Mouse (Mus musculus): ENCODE measurements around the gene Sec63. TPM values are rescaled to one million over a fixed set of nuclear protein-coding genes. Genes with fewer than 3 reads are reported as not detected.

The Sec63 gene
- polyA plus RNA-seq, 1 experiment, result 66.4 TPM

DNA sequence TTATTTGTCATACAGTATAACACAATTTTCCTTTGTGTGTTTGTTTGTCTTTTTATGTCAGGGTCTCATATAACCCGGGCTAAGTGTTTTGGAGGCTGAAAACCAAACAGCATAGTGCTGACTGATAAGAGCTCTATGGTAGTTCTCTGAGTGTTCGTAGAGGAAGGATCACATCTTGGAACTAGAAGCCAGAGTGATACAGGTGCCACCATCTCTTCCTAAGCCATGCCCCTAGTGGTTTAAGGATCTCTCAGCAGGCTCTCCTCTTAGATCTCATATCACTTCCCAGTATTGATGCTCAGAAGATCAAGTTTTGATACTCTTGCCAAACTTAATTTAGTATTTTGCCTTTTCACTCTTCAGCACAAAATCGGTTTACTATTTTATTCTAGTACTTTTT lies 14.2 kb downstream of the Sec63 start:
- TF ChIP-seq CTCF (IDR thresholded peaks at IDR 0.05; ENCODE audit: control insufficient read depth, insufficient read depth, low read length), result no peak
- TF ChIP-seq POLR2A (IDR thresholded peaks at IDR 0.05; ENCODE audit: borderline replicate concordance, control insufficient read depth, low read depth, low read length), result no peak
- Histone ChIP-seq H3K27ac (ENCODE audit: control insufficient read depth, insufficient read depth, low read depth, low read length, poor library complexity) (no peak overlapping the region), H3K4me1 (ENCODE audit: control insufficient read depth, insufficient read depth, low read length) (no peaks in the 10 kb centered on the region), H3K4me3 (replicated peaks; ENCODE audit: control insufficient read depth, low read depth, low read length) (no peak overlapping the region)
- 64% methylated on average over 3 of the region's 3 CpGs for WGBS

DNA sequence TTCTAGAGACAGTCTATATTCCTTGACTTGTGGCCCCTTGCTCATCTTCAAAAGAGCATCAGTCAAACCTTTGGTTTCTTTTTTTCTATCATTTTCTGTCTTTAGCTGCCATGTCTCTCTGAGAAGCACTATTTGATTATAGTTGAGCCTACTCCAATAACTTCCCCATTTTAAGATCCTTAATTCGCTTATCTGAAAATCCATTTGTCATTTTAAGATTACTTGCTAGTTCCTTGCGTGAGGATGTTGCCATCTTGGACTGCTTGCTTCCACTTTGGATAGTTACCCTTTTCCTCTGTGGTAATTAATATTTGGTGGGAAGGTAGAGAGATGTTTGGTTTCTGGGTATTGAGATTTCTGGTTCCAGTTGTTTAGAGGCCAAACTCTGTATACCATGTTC lies 19.5 kb downstream of the Sec63 start:
- Histone ChIP-seq H3K4me3 (replicated peaks; ENCODE audit: control insufficient read depth, low read depth, low read length) (no peak overlapping the region), H3K27ac (ENCODE audit: control insufficient read depth, insufficient read depth, low read depth, low read length, poor library complexity) (no peak overlapping the region), H3K4me1 (ENCODE audit: control insufficient read depth, insufficient read depth, low read length) (no peaks in the 10 kb centered on the region)
- WGBS, result 23% methylated on average over 2 of the region's 2 CpGs
- TF ChIP-seq CTCF (IDR thresholded peaks at IDR 0.05; ENCODE audit: control insufficient read depth, insufficient read depth, low read length) (no peak), POLR2A (IDR thresholded peaks at IDR 0.05; ENCODE audit: borderline replicate concordance, control insufficient read depth, low read depth, low read length) (no peak)

DNA sequence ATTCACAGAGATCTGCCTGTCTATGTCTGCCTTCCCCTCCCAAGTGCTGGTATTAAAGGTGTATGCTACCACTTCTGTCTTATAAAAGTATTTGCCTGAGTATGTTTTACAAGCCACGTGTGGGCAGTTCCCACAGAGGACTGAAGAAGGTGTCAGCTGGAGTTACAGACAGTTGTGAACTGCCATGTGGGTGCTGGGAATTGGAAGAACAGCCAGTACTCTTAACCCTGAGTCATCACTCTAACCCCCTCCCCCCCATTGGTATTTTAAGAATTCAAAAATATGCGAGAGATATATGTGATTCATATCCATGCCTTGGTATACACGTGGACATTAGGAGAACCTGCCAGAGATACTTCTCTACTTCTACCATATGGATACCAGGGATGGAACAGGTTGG lies 20.4 kb downstream of the Sec63 start:
- Histone ChIP-seq H3K27ac (ENCODE audit: control insufficient read depth, insufficient read depth, low read depth, low read length, poor library complexity) (no peak overlapping the region), H3K4me3 (replicated peaks; ENCODE audit: control insufficient read depth, low read depth, low read length) (no peak overlapping the region), H3K4me1 (ENCODE audit: control insufficient read depth, insufficient read depth, low read length) (no peaks in the 10 kb centered on the region)
- TF ChIP-seq CTCF (IDR thresholded peaks at IDR 0.05; ENCODE audit: control insufficient read depth, insufficient read depth, low read length) (no peak), POLR2A (IDR thresholded peaks at IDR 0.05; ENCODE audit: borderline replicate concordance, control insufficient read depth, low read depth, low read length) (no peak)
- WGBS, result 61% methylated on average over 3 of the region's 3 CpGs

DNA sequence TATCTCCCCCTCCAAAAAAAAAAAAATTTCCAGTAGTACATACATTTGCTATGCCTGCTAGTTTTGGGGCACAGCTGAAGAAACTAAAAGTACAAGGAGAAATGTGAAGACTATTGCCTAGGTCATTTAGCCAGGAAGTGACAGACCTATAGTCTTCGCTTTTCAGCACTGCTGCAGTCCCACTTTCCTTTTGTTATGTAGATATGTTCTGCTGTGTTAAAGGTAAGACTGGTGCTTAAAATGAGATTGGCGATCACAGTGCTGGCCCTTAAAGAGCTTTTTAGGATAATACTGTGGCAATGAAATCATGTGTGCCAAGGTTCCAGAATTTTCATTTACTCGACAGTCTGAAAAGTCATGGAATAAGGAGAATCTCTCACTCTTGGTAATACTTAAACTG lies 39.6 kb downstream of the Sec63 start:
- no peaks in the 10 kb centered on the region for H3K4me1 ChIP-seq (ENCODE audit: control insufficient read depth, insufficient read depth, low read length)
- no peak overlapping the region for H3K27ac ChIP-seq (ENCODE audit: control insufficient read depth, insufficient read depth, low read depth, low read length, poor library complexity)
- TF ChIP-seq POLR2A (IDR thresholded peaks at IDR 0.05; ENCODE audit: borderline replicate concordance, control insufficient read depth, low read depth, low read length) (no peak), CTCF (IDR thresholded peaks at IDR 0.05; ENCODE audit: control insufficient read depth, insufficient read depth, low read length) (no peak)
- WGBS, result 87% methylated on average over 3 of the region's 3 CpGs
- no peak overlapping the region for H3K4me3 ChIP-seq (replicated peaks; ENCODE audit: control insufficient read depth, low read depth, low read length)

DNA sequence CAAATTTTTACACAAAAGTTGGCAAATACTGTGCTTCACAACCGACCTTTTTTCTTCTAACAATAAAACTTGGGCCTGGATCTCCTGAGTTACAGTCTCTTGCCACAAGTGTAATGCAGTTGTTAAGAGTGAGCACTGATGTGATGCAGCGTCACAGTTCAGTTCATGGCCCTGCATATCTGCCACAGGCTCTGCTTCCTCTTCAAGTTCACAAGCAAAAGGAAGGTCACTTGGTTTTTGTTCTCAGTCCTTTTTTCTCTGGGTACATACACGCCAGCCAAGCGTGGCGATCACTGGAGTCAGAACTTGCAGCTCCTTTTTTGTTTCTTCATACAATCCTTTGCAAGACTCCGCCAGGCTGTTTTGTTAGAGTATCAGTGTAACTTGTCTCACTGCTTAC lies 64.6 kb downstream of the Sec63 start:
- TF ChIP-seq CTCF (IDR thresholded peaks at IDR 0.05; ENCODE audit: control insufficient read depth, insufficient read depth, low read length) (no peak), POLR2A (IDR thresholded peaks at IDR 0.05; ENCODE audit: borderline replicate concordance, control insufficient read depth, low read depth, low read length) (no peak)
- WGBS, result 72% methylated on average over 6 of the region's 6 CpGs
- H3K27ac ChIP-seq (ENCODE audit: control insufficient read depth, insufficient read depth, low read depth, low read length, poor library complexity), result peak overlapping the region; percentile 68; the same call in 1 of the 2 replicates
- H3K4me1 ChIP-seq (ENCODE audit: control insufficient read depth, insufficient read depth, low read length), result no peaks in the 10 kb centered on the region
- H3K4me3 ChIP-seq (replicated peaks; ENCODE audit: control insufficient read depth, low read depth, low read length), result no peak overlapping the region

DNA sequence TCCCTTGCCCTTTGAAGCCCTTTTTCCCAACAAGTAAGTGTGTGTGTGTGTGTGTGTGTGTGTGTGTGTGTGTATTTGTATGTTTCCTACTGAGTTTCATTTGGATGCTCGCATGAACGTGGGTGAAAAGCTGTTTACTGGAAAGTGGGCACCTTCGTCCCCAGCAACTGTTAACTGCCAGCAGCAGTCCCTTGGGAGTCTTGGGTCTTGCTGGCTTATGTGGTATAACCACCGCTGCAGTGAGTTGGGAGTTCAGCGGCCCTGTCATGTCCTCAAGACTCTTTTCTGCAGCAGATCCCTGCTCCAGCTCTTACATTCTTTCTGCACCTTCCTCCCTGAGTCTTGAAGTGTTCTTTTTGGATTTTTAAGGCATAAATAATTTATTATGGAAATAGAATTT lies 65.9 kb downstream of the Sec63 start:
- Histone ChIP-seq H3K4me1 (ENCODE audit: control insufficient read depth, insufficient read depth, low read length) (no peaks in the 10 kb centered on the region), H3K27ac (ENCODE audit: control insufficient read depth, insufficient read depth, low read depth, low read length, poor library complexity) (0 out of 2 replicates have a peak overlapping the region, but pooled peaks have one; percentile 6), H3K4me3 (replicated peaks; ENCODE audit: control insufficient read depth, low read depth, low read length) (no peak overlapping the region)
- TF ChIP-seq CTCF (IDR thresholded peaks at IDR 0.05; ENCODE audit: control insufficient read depth, insufficient read depth, low read length), result no peak
- no peak for TF ChIP-seq POLR2A (IDR thresholded peaks at IDR 0.05; ENCODE audit: borderline replicate concordance, control insufficient read depth, low read depth, low read length)
- 68% methylated on average over 5 of the region's 5 CpGs for WGBS

DNA sequence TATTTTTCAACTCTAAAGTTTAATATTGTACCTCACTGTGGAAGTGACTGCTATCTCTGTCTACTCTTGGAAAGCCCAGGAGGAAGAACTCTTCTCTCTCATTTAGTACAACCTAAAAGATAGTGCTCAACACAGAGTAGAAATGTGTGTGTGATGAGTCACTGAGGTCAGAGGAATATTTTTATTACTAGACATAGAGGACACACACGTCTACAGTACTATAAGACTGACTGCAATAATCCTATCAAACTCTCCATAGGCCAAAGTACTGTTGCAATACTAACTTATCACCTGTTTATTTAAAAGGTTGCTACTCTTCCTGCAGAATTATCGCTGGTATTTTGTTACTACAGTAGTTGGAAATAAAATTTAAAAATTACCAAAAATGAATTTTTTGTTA lies 68.7 kb downstream of the Sec63 start:
- TF ChIP-seq POLR2A (IDR thresholded peaks at IDR 0.05; ENCODE audit: borderline replicate concordance, control insufficient read depth, low read depth, low read length) (no peak), CTCF (IDR thresholded peaks at IDR 0.05; ENCODE audit: control insufficient read depth, insufficient read depth, low read length) (no peak)
- no peaks in the 10 kb centered on the region for H3K4me1 ChIP-seq (ENCODE audit: control insufficient read depth, insufficient read depth, low read length)
- WGBS, result 71% methylated on average over 2 of the region's 2 CpGs
- H3K27ac ChIP-seq (ENCODE audit: control insufficient read depth, insufficient read depth, low read depth, low read length, poor library complexity), result no peak overlapping the region
- no peak overlapping the region for H3K4me3 ChIP-seq (replicated peaks; ENCODE audit: control insufficient read depth, low read depth, low read length)

DNA sequence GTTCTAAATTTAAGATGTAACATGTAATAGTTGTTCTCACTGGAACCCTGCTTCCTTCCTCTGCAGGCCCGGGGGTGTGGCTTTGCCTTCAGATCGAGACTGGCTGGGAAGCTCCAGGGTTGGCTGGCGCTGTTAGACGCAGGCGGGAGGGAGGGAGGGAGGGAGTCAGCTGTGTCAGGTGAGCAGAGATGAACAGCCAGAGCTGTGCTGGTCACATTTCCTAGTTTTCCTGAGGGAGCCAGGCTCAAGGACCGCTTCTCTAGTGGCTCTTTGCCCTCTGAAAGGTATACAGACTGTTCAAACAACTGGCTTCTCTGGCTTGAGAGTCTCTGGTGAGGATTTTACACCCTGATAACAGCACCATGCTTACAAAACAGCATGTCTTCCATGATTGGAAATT lies 69.1 kb downstream of the Sec63 start:
- TF ChIP-seq CTCF (IDR thresholded peaks at IDR 0.05; ENCODE audit: control insufficient read depth, insufficient read depth, low read length) (no peak), POLR2A (IDR thresholded peaks at IDR 0.05; ENCODE audit: borderline replicate concordance, control insufficient read depth, low read depth, low read length) (no peak)
- H3K4me3 ChIP-seq (replicated peaks; ENCODE audit: control insufficient read depth, low read depth, low read length), result no peak overlapping the region
- H3K27ac ChIP-seq (ENCODE audit: control insufficient read depth, insufficient read depth, low read depth, low read length, poor library complexity), result no peak overlapping the region
- 48% methylated on average over 6 of the region's 6 CpGs for WGBS
- H3K4me1 ChIP-seq (ENCODE audit: control insufficient read depth, insufficient read depth, low read length), result no peaks in the 10 kb centered on the region

DNA sequence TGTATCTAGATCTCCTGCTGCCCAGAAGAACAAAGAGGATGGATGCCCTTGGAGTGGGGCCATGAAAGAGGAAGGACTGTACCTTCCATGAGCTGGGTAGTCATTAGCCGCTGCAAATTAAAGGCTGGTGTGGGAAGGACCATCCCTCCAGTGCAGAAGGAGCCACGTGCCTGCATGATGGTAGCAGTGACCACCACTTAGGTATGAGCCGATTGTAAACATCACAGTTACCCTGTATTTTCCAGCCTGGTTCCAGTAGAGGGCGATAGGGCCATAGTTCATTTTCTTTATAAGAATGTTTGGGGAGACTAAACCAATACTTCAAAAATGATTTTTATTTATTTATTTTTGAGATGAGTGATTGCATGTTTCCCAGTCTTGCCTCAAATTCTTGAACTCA lies 71.4 kb downstream of the Sec63 start:
- H3K4me3 ChIP-seq (replicated peaks; ENCODE audit: control insufficient read depth, low read depth, low read length), result no peak overlapping the region
- 57% methylated on average over 4 of the region's 4 CpGs for WGBS
- no peak for TF ChIP-seq CTCF (IDR thresholded peaks at IDR 0.05; ENCODE audit: control insufficient read depth, insufficient read depth, low read length)
- TF ChIP-seq POLR2A (IDR thresholded peaks at IDR 0.05; ENCODE audit: borderline replicate concordance, control insufficient read depth, low read depth, low read length), result no peak
- H3K4me1 ChIP-seq (ENCODE audit: control insufficient read depth, insufficient read depth, low read length), result no peaks in the 10 kb centered on the region
- no peak overlapping the region for H3K27ac ChIP-seq (ENCODE audit: control insufficient read depth, insufficient read depth, low read depth, low read length, poor library complexity)
